Mouse (Mus musculus) frontal cortex, adult (tissue): ENCODE measurements around the gene Kat14.

Experiments used
- ATAC-seq: cut with Nextera tagmentation; 2 replicates; pipeline ENCODE4 v1.9.2; 2017; ENCODE audit warnings: mild to moderate bottlenecking, moderate library complexity, mixed read lengths; ENCODE audit not compliant: low TSS enrichment

The Kat14 gene

GRCm38 (mm10) chr2:144452364-144453008 lies 83.7 kb downstream of the Kat14 start:
- peak; percentile 96 for ATAC-seq
